Mouse (Mus musculus) neural tube, embryonic 15.5 days (tissue): ENCODE data around the gene Rasgef1a. TPM values are rescaled to one million over a fixed set of nuclear protein-coding genes. Genes with fewer than 3 reads are reported as not detected.

Experiments used
- ATAC-seq: fragments of 200-750 bp; cut with Nextera tagmentation; 2 replicates; pipeline ENCODE4 v1.8.0; 2017; ENCODE audit warnings: mild to moderate bottlenecking, moderate TSS enrichment, moderate library complexity; ENCODE audit not compliant: low FRiP score
- H3K27ac ChIP-seq: fragments of 300-500 bp; sonication (generic); replicated peaks from 2 replicates; pipeline ENCODE4 v1.5.1; 2015; ENCODE audit warnings: mild to moderate bottlenecking, inconsistent platforms
- H3K27me3 ChIP-seq: fragments of 300-500 bp; sonication (generic); replicated peaks from 2 replicates; pipeline ENCODE4 v1.6.1; 2015; ENCODE audit warnings: inconsistent platforms
- H3K36me3 ChIP-seq: fragments of 300-500 bp; sonication (generic); 2 replicates; pipeline ENCODE4 v1.6.1; 2015; ENCODE audit warnings: inconsistent platforms
- H3K4me1 ChIP-seq: fragments of 300-500 bp; sonication (generic); 2 replicates; pipeline ENCODE4 v1.6.1; 2015; ENCODE audit warnings: inconsistent platforms
- H3K4me2 ChIP-seq: fragments of 300-500 bp; sonication (generic); 2 replicates; pipeline ENCODE4 v1.6.1; 2015; ENCODE audit warnings: inconsistent platforms, mild to moderate bottlenecking, moderate library complexity
- H3K4me3 ChIP-seq: fragments of 300-500 bp; sonication (generic); replicated peaks from 2 replicates; pipeline ENCODE4 v1.5.1; 2015; ENCODE audit warnings: mild to moderate bottlenecking, inconsistent platforms
- H3K9ac ChIP-seq: fragments of 300-500 bp; sonication (generic); replicated peaks from 2 replicates; pipeline ENCODE4 v1.6.1; 2015; ENCODE audit warnings: mild to moderate bottlenecking, inconsistent platforms
- H3K9me3 ChIP-seq: fragments of 300-500 bp; sonication (generic); replicated peaks from 2 replicates; pipeline ENCODE4 v1.6.1; 2016; ENCODE audit warnings: inconsistent platforms
- WGBS: fragments of 180-500 bp; shearing (Covaris S2); methylation state at CpG from one replicate; pipeline ENCODE4 v1.1.7; 2015; ENCODE audit warnings: mixed read lengths; 5-methylcytosine and 5-hydroxymethylcytosine counted together
- polyA plus RNA-seq: library from polyadenylated mRNA; unstranded; fragments of >200 nt; fragmentation: Nextera tagmentation; extraction: Ambion mirVana; gene quantifications from 2 replicates; pipeline ENCODE4 v1.2.1, GENCODE M21; 2015

The Rasgef1a gene
- polyA plus RNA-seq, 1 experiment from 2014 or later, result 4.3 TPM

DNA sequence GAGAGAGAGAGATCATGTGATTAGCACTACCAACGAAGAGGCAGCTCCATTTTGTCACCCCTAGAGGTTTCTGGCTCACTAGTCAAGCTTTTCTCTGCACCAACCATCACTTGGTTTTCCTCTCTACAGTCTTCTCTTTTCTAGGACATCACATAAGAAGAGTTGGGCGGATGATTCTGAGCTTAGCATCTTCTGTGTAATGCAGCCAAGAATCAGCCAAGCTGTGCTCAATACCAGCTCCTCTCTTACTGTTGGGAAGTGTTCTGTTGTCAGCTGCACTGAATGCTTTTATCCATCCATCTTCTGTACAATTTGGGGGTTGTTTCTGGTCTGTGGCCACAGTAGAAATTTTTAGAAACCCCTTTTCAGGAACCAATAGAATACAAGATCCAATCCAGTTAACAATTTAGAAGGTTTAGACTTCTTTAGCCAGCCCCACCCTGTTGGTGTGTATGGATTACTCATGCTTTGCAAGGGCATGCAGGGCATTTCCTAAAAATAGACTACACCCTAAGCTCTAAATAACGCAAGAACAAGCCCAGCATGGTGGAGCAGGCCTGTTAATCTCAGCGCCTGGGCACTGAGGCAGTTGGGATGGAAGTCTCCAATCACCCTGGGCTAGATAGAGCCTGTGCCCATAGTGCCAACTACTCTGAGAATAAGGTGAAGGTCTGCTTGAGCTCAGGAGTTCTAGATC, 3.2 kb upstream of the Rasgef1a start:
- Histone ChIP-seq H3K4me3 (no peak overlapping the region), H3K4me1 (peaks cover 15% of the 10 kb centered on the region), H3K27me3 (peaks cover 18% of the 10 kb centered on the region), H3K9ac (no peak overlapping the region), H3K9me3 (no peaks in the 10 kb centered on the region), H3K27ac (no peak overlapping the region), H3K4me2 (no peak overlapping the region), H3K36me3 (no peaks in the 10 kb centered on the region)
- no peak for ATAC-seq
- 68% methylated on average over 4 of the region's 4 CpGs for WGBS

DNA sequence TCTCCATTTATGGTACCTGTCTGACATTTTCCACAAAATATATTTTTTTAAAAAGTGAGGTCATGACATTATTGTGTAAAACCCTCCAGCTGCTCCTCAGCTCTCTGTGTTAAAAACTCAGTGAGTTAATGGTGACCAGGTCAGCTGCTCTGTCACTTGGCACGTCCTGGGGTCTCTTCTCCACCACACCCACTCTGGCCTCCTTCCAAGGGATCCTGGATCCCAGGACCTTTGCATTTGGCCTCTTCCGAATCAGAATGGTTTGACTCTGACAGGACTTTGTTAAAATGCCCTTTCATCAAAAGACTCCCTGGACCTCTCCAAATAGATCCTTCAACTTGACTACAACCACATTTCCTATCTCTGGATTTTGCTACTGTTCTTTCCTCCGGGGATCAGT, 982 bp upstream of the Rasgef1a start:
- no peaks in the 10 kb centered on the region for H3K9me3 ChIP-seq
- no peaks in the 10 kb centered on the region for H3K36me3 ChIP-seq
- H3K4me1 ChIP-seq, result peaks cover 18% of the 10 kb centered on the region
- H3K4me3 ChIP-seq, result no peak overlapping the region
- H3K9ac ChIP-seq, result no peak overlapping the region
- no peak overlapping the region for H3K27ac ChIP-seq
- H3K4me2 ChIP-seq, result no peak overlapping the region
- H3K27me3 ChIP-seq, result peaks cover 20% of the 10 kb centered on the region
- WGBS, result 72% methylated on average over 3 of the region's 3 CpGs
- no peak for ATAC-seq

DNA sequence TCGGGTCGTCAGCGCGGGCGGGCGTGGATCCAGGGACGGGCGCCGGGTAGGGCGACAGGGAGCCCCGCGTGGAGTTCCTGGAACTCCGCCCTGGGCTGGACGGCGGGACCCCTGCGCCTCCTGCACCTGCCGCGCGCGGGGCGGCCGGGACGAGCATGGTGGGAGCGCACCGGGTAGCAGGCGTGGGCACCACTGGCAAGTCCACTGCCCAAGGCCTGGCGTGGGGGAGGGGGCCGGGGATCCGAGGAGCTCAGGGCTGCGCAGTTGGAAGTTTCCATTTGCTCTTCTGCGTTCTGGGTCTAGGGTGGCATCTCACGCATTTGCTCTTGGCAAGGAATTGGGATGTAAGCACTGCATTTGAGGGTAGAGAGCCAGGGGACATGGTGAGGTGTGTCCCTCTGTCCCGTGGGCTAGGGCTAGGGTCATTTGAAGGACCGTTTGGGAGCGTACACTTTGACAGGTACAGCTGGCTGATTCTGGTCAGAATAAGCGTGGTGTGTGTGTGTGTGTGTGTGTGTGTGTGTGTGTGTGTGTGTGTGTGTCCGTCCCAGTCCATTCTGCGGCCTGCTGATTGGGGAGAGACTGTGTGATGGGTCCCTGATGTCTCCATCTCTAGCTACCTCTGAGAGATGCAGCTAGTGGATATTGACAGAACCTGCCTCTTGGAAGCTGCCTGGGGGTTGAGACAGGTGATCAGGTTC, 528 bp downstream of the Rasgef1a start:
- Histone ChIP-seq H3K4me2 (peak overlapping the region; percentile 85), H3K9ac (peak overlapping the region; percentile 60), H3K4me3 (peak overlapping the region; percentile 58), H3K27ac (no peak overlapping the region), H3K36me3 (no peaks in the 10 kb centered on the region), H3K9me3 (no peaks in the 10 kb centered on the region), H3K27me3 (peaks cover 20% of the 10 kb centered on the region), H3K4me1 (peaks cover 31% of the 10 kb centered on the region)
- ATAC-seq, result peak; percentile 60
- 9% methylated on average over 38 of the region's 38 CpGs for WGBS

DNA sequence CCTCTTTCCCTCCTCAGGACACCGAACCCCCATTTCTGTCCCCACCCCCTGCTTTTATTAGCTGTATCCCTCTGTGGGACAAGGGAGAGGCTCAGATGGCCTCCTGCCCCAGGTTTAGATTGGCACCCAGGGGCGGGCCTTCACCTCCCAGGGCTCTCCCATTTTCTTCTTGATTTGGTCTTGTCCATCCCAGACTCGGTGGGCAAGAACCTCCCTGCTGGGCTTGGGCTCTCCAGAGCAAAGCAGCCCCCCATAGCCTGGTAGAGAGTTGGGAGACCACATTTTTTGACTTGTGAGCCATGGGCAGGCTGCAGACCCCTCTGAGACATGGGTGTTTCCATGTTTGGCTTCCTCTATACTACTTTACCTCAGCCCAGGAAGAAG, 1.1 kb downstream of the Rasgef1a start:
- Histone ChIP-seq H3K27ac (no peak overlapping the region), H3K4me2 (peak overlapping the region; percentile 85), H3K4me1 (peaks cover 31% of the 10 kb centered on the region), H3K9me3 (no peaks in the 10 kb centered on the region), H3K9ac (no peak overlapping the region), H3K4me3 (peak overlapping the region; percentile 58; the same call in 1 of the 2 replicates), H3K36me3 (no peaks in the 10 kb centered on the region), H3K27me3 (peaks cover 20% of the 10 kb centered on the region)
- no peak for ATAC-seq
- WGBS, result 63% methylated on average over 3 of the region's 3 CpGs

DNA sequence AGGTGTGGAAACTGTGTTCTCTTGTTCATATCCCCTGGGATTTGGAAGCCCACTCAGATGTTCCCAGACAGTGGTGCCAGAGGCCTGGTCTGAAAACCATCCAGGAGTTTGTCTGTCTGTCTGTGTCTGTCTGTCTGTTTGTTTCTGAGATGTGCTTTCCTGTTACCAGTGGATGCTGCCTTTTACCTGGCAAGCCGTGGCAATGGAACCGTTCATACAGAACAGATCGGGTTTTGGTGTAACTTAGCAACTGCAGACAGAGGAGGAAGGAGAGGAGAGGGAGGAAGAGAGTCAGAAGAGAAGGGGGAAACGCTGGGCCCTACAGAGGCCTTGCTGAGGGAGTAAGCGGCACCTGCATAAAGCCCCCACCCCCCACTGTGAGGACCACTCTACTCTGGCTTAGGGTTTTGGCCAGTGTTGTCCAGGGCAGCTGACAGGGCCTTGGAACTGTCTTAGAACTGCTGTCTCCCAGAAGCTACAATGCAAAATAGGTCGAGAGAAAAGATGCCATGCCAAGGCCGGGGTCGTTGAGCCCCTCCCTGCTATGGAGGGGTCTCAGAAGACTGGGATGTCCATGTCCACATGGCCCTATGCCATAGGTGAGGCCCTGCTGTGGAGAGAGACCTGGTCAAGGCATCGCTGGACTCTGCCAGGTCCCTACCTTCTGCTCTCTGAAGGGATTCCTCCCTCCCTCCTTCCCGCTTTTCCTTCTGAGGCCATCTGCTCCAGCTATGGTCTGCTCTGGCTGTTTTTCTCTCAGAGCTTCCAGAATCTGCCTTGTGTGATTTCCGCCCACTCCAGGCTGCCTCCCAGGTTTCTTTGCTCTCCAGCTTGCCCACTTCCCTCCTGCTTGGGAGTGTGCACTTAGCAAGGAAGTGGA, 2.0 kb downstream of the Rasgef1a start:
- Histone ChIP-seq H3K4me3 (no peak overlapping the region), H3K27ac (no peak overlapping the region), H3K36me3 (no peaks in the 10 kb centered on the region), H3K9ac (no peak overlapping the region), H3K27me3 (peaks cover 20% of the 10 kb centered on the region), H3K4me2 (no peak overlapping the region), H3K4me1 (peaks cover 31% of the 10 kb centered on the region), H3K9me3 (no peaks in the 10 kb centered on the region)
- ATAC-seq, result no peak
- WGBS, result 75% methylated on average over 11 of the region's 11 CpGs

DNA sequence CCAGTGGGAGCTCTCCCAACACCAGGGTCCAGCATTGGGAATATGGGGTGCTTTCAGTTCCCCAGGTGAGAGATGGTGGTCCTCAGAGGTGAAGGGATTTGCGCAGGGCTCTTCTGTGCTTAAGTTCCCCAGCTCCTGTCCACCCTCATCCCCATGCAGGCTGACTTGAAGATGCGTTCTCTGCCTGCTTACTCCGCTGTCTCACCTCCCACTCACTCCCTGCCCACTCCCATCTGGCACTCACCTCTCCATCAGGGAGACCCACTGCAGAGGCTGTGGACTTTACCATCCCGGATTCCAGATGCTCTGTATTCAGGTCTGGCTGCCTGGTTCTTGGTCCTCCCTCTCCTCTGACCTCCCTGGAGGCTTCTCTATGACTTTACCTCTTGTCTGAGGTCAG, 3.6 kb downstream of the Rasgef1a start:
- Histone ChIP-seq H3K4me1 (peaks cover 42% of the 10 kb centered on the region), H3K9ac (no peak overlapping the region), H3K4me2 (no peak overlapping the region), H3K27me3 (peaks cover 20% of the 10 kb centered on the region), H3K27ac (no peak overlapping the region), H3K4me3 (no peak overlapping the region), H3K9me3 (no peaks in the 10 kb centered on the region), H3K36me3 (no peaks in the 10 kb centered on the region)
- 77% methylated on average over 4 of the region's 4 CpGs for WGBS
- ATAC-seq, result no peak

DNA sequence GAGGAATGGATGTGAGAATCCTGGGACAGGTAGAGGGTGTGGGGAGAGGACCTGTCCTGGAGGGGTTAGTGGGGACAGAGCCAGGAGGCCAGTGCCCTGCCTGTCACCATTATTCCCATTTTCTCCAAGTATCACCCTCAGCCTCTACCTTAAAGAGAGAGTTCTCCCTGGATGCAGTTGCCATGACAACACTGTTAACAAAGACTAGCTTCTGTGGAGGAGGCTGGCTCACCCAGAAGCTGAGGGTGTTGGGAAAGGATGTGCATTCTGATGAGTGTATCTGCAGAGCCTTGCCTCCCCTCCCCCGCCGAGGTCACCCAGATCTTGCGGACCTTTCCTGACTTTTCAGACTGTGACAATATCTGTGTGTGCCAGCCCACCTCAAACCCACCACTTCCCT, 4.7 kb downstream of the Rasgef1a start:
- 46% methylated on average over 3 of the region's 3 CpGs for WGBS
- H3K27me3 ChIP-seq, result peaks cover 11% of the 10 kb centered on the region
- ATAC-seq, result peak; percentile 66; the same call in 1 of the 2 replicates
- H3K4me1 ChIP-seq, result peaks cover 43% of the 10 kb centered on the region
- no peaks in the 10 kb centered on the region for H3K9me3 ChIP-seq
- H3K36me3 ChIP-seq, result no peaks in the 10 kb centered on the region
- H3K4me2 ChIP-seq, result no peak overlapping the region
- no peak overlapping the region for H3K9ac ChIP-seq
- H3K27ac ChIP-seq, result no peak overlapping the region
- H3K4me3 ChIP-seq, result no peak overlapping the region

DNA sequence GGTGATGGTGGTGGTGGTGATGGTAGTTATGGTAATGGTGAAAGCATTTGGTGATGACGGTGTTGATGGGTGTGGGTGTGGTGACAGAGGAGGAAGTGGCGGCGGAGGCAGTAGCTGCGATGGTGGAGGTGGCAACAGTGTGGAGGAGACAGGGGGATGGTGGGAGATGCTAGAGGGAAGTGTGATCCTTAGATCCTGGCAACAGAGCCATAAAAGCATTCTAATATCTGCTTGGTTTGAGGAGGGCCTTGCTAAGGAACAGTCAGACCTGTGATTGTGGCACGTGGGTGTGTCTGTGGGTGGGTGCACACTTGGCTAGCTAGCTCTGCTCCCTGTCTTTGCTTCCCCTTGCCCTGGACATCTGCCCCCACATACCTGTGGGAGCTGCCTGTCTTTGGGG, 7.4 kb downstream of the Rasgef1a start:
- WGBS, result 75% methylated on average over 5 of the region's 5 CpGs
- H3K27ac ChIP-seq, result no peak overlapping the region

DNA sequence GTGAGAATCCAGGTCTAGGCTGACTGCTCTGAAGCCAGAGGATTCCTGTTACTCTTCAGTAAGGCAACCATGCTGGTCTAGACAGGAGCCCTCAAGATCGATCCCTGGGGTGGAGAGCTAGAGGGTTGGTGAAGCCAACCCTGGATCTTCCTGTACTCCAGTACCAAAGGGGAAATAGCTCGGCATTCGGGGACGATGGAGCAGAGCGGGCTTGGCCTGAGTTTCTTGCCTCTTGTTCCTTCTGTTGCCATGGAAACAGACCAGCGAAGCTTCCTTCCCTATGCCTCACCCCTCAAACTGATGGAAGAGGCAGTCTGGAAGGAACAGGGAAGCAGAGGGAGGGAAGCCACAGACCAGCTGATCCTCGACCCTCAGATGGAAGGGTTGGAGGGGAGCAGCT, 8.3 kb downstream of the Rasgef1a start:
- Histone ChIP-seq H3K36me3 (no peaks in the 10 kb centered on the region), H3K27me3 (no peaks in the 10 kb centered on the region), H3K9me3 (no peaks in the 10 kb centered on the region), H3K27ac (peak overlapping the region; percentile 37; the same call in 1 of the 2 replicates), H3K4me1 (peaks cover 29% of the 10 kb centered on the region), H3K9ac (peak overlapping the region; percentile 26; the same call in 1 of the 2 replicates), H3K4me2 (peak overlapping the region; percentile 44), H3K4me3 (no peak overlapping the region)
- peak; percentile 71 for ATAC-seq
- WGBS, result 15% methylated on average over 7 of the region's 7 CpGs

More for the DNA sequence above, 7.4 kb downstream of the Rasgef1a start:
- H3K9me3 ChIP-seq, result no peaks in the 10 kb centered on the region
- 0 out of 2 replicates have a peak, but pooled peaks cover 2% of the 10 kb centered on the region for H3K27me3 ChIP-seq
- no peaks in the 10 kb centered on the region for H3K36me3 ChIP-seq
- H3K4me3 ChIP-seq, result no peak overlapping the region
- no peak overlapping the region for H3K9ac ChIP-seq
- peaks cover 29% of the 10 kb centered on the region for H3K4me1 ChIP-seq
- no peak for ATAC-seq
- no peak overlapping the region for H3K4me2 ChIP-seq

DNA sequence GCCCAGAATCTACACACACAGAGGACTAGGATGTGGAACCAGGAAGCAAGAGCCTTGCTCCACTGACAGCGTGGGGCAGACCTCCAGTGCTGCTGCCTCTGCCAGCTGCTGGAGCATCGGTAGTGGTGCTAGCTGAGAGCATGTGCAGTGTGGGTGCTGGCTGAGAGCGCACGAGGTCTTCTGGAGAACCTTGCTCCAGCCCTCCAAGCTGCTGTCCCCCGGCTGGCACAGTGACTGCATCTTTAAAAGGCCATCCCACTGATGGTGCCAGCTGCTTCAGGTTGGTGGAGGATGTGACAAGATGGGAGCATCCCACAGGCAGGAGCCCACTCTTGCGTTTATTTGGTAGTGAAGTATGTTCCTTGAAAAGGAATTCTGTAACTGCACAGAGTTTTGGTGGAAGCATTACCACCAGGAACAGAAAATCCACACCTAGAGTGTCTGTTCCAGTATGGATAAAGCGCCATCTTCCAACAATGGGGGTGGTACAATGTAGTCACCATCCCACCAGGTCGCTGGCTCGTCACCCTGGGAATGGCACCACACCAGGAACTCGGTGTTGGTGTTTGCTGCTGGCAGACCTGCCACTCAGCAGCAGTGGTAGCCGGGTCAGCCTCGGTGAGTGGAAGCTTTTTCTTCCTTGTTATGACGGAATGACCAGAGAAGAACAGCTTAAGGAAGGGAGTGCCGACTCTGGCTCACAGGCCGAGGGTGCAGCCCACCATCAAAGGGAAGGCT, 11.8 kb downstream of the Rasgef1a start:
- Histone ChIP-seq H3K36me3 (no peaks in the 10 kb centered on the region), H3K27ac (no peak overlapping the region), H3K9me3 (no peaks in the 10 kb centered on the region), H3K4me1 (peaks cover 15% of the 10 kb centered on the region), H3K4me3 (no peak overlapping the region), H3K9ac (no peak overlapping the region), H3K4me2 (no peak overlapping the region), H3K27me3 (no peaks in the 10 kb centered on the region)
- WGBS, result 72% methylated on average over 15 of the region's 15 CpGs
- ATAC-seq, result no peak

DNA sequence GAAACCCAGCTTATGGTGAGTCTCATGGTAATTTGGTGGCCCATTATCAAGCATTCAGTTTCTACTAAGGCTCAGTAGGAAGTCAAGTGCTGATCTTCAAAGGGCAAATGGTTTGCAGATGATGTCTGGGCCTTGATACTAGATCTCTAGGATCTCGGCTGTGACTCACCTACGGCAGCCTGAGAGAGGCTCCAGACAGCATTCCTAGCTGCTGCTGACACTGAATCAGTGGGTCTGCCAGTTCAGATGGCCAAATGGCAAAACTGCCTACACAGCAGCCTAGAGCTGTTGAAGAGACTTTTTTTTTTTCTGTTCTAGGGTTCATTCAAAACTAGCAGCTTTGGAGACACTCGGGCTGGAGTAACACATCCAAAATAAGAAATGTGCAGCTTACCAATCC, 15.8 kb downstream of the Rasgef1a start:
- H3K9me3 ChIP-seq, result no peaks in the 10 kb centered on the region
- no peaks in the 10 kb centered on the region for H3K36me3 ChIP-seq
- H3K4me3 ChIP-seq, result no peak overlapping the region
- no peaks in the 10 kb centered on the region for H3K27me3 ChIP-seq
- H3K4me2 ChIP-seq, result no peak overlapping the region
- H3K27ac ChIP-seq, result no peak overlapping the region
- ATAC-seq, result no peak
- H3K4me1 ChIP-seq, result no peaks in the 10 kb centered on the region
- no peak overlapping the region for H3K9ac ChIP-seq
- WGBS, result 91% methylated on average over 3 of the region's 3 CpGs
